In genomic region chr17:42875571-42876000, GRCm38 (mm10) we compare ENCODE assay signal across 7 mouse cellular contexts. TPM values are rescaled to one million over a fixed set of nuclear protein-coding genes. Genes with fewer than 3 reads are reported as not detected.
DNase-seq lines count a peak whose midpoint lies in the region; ATAC-seq lines count a peak whose summit lies in the region.

No protein-coding gene starts in this region.

- H3K27me3 ChIP-seq in forebrain, embryonic 16.5 days (replicated peaks; ENCODE audit: control insufficient read depth, insufficient read depth, low read length), result no peaks in the 10 kb centered on the region
- H3K27me3 ChIP-seq in hindbrain, embryonic 11.5 days (ENCODE audit: control insufficient read depth, insufficient read depth, low read length), result no peaks in the 10 kb centered on the region

- intact Hi-C loops in left cerebral cortex, postnatal 25 days (cut with DNase I), result loop anchor here (5.0 kb wide), 1 partner anchor 67 kb away; no protein-coding TSS in a partner anchor

- H3K4me2 ChIP-seq in forebrain, embryonic 16.5 days (ENCODE audit: low read length), result peak overlapping the region; percentile 94
- H3K4me2 ChIP-seq in hindbrain, embryonic 11.5 days (replicated peaks; ENCODE audit: low read depth, low read length), result peak overlapping the region; percentile 59

- H3K27ac ChIP-seq in forebrain, embryonic 16.5 days (ENCODE audit: low read length), result no peak overlapping the region
- no peak overlapping the region for H3K27ac ChIP-seq in hindbrain, embryonic 11.5 days (ENCODE audit: low read depth, low read length)

- H3K4me1 ChIP-seq in forebrain, embryonic 16.5 days (replicated peaks; ENCODE audit: control insufficient read depth, insufficient read depth, low read length), result peaks cover 8% of the 10 kb centered on the region
- no peaks in the 10 kb centered on the region for H3K4me1 ChIP-seq in hindbrain, embryonic 11.5 days (replicated peaks; ENCODE audit: control insufficient read depth, insufficient read depth, low read length)

- H3K4me3 ChIP-seq in forebrain, embryonic 16.5 days (replicated peaks; ENCODE audit: low read length), result peak overlapping the region; percentile 91
- peak overlapping the region; percentile 80 for H3K4me3 ChIP-seq in hindbrain, embryonic 11.5 days (ENCODE audit: low read depth, low read length)

- no peaks in the 10 kb centered on the region for H3K9me3 ChIP-seq in forebrain, embryonic 16.5 days (ENCODE audit: control insufficient read depth, low read length)
- H3K9me3 ChIP-seq in hindbrain, embryonic 11.5 days (ENCODE audit: control insufficient read depth, low read length), result no peaks in the 10 kb centered on the region

- peak overlapping the region; percentile 97 for H3K9ac ChIP-seq in forebrain, embryonic 16.5 days (replicated peaks; ENCODE audit: low read depth, low read length)
- peak overlapping the region; percentile 93 for H3K9ac ChIP-seq in hindbrain, embryonic 11.5 days (ENCODE audit: low read depth, low read length)

- peak; percentile 73 for DNase-seq in NIH3T3 (ENCODE audit: low read depth)
- peak; percentile 22 to 49 for DNase-seq in cerebellum, adult 18-20 months
- DNase-seq in hindbrain, embryonic 11.5 days (ENCODE audit: low spot score), result peak; percentile 59
- peak; percentile 23 to 49 for DNase-seq in left cerebral cortex, postnatal 25 days (ENCODE audit: low spot score in 2 of 2)
- DNase-seq in mesoderm, embryonic 11.5 days (ENCODE audit: low read depth, low spot score), result peak; percentile 53
- DNase-seq in spleen, postnatal 4 days (ENCODE audit: low spot score in 2 of 2), result peak; percentile 17 to 66

- ATAC-seq in forebrain, embryonic 16.5 days, result peak; percentile 17; the same call in 1 of the 2 replicates
- ATAC-seq in hindbrain, embryonic 11.5 days (ENCODE audit: low FRiP score), result peak; percentile 46

- WGBS in forebrain, embryonic 16.5 days, result under 1% methylated on average over 17 of the region's 17 CpGs
- under 1% methylated on average over 17 of the region's 17 CpGs for WGBS in hindbrain, embryonic 11.5 days

- no peaks in the 10 kb centered on the region for H3K36me3 ChIP-seq in forebrain, embryonic 16.5 days (ENCODE audit: control insufficient read depth, insufficient read depth)
- H3K36me3 ChIP-seq in hindbrain, embryonic 11.5 days (ENCODE audit: control insufficient read depth, insufficient read depth, low read length), result no peaks in the 10 kb centered on the region

RNA-seq across cellular contexts. Expression of gene Cd2ap, which starts 0.9 kb away (rescaled TPM):
- 7.2 and 7.4 TPM in 2 replicates for polyA plus RNA-seq in forebrain, embryonic 16.5 days (2015; fragmentation: Nextera tagmentation; extraction: Ambion mirVana)
- polyA plus RNA-seq in hindbrain, embryonic 11.5 days (2014; fragmentation: Nextera tagmentation; extraction: Ambion mirVana), result 13.9 and 16.1 TPM in 2 replicates
- total RNA-seq in left cerebral cortex, postnatal 25 days (2021), result 10 to 100 TPM; 18.3 to 22.6 TPM
